Mouse (Mus musculus): Measurements from ENCODE around the gene Olfr571. TPM values are rescaled to one million over a fixed set of nuclear protein-coding genes. Genes with fewer than 3 reads are reported as not detected.

Olfr571 gene
- not detected for polyA plus RNA-seq (2017; shearing (Covaris generic))

DNA sequence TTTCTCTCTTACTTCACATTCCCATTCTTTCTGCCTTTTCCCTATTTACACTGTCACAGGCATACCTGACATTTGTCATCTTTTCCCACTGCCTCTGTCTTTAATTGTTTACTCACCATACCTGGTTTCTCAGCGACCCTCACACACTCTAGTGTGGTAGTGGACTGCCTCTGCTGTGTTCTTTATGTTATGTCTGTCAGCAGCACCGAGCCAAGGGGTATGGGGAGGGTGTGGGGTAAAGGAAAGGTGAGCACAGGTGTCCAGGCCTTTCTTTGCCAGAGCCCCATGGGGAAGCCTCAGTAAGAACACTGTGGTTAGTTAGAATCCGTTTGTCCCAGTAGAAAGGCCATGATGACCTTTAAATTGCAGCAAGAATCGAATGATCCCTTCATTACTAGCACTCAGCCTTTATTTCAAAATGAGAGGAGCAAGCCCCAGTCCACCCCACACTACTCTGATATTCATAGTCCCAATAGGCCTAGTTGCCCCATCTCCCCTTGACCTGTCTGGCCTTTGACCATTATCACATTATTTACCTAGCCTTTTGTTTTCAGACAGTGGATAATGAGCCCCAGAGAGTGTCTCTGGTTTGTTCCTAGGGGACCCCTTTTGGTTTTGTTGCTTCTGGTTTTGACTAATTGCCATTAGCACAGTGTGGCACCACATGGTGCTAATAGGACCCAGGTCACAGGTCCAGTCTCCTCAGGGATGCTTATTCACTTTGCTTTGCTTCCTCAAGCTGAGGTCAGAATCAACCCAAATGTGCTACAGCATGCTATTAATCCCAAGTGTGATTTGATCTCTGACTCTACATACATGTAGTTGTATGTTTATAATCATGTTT lies at the start of gene Olfr571:
Gene Olfr571, minus strand, starts transcription at position 505 of the 844 bp plus-strand sequence.

DNA sequence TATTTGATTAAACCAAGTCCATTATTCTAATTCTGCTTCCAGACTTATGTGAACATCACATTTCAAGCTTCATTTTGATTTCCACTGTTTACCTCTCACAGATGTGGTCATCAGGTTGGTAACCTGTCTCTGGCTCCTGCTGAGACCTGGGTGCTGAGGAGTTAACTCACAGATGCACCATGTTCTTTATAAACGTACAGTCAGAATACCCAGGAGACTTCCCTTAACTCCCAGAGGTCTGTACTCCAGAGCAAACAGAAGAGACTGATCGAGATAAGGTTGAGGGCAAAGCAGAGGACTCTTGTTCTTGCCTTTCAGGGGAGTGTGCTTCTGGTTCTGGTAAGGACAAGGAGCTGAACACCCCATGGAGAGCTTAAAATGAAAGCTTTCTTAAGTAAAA lies 45.0 kb upstream of the Olfr571 start, which contains the start of gene Olfr576:
Gene Olfr576, plus strand, starts transcription at position 301 of the 400 bp plus-strand sequence.

GRCm38 (mm10) chr7:102958593-102958992 lies 41.3 kb upstream of the Olfr571 start, which contains the start of gene Olfr575:
Gene Olfr575, minus strand, starts transcription at chr7:102958775.

GRCm38 (mm10) chr7:102948167-102948566 lies 30.8 kb upstream of the Olfr571 start, which contains the start of gene Olfr574:
Gene Olfr574, plus strand, starts transcription at chr7:102948467.

GRCm38 (mm10) chr7:102942475-102942874 lies 25.1 kb upstream of the Olfr571 start, which contains the start of gene Olfr573-ps1:
Gene Olfr573-ps1, minus strand, starts transcription at chr7:102942575.

DNA sequence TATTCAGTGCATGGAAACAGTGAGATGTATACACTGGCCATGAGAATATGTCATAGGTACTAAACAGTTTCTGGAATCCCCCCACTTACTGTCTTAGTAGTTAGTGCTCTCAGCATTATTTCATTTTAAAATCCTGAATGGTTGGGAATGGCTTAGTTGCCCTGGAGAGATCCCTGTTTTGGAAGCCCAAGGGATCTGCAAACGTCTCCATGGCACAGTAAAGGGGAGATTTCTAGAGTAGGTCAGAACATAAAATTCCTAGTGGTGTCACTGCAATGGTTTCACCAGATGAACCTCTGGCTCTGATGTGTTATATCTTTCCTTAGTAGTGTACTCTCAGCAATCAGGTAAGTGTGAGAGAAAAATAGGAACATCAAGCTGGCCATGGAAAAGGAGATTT lies 6.8 kb upstream of the Olfr571 start, which contains the start of gene Olfr572:
Gene Olfr572, plus strand, starts transcription at position 301 of the 400 bp plus-strand sequence.

GRCm38 (mm10) chr7:102890782-102891181 lies 26.6 kb downstream of the Olfr571 start, which contains the start of gene Olfr569:
Gene Olfr569, minus strand, starts transcription at chr7:102890882.

GRCm38 (mm10) chr7:102876822-102877221 lies 40.5 kb downstream of the Olfr571 start, which contains the start of gene Olfr568:
Gene Olfr568, plus strand, starts transcription at chr7:102877122.

GRCm38 (mm10) chr7:102858665-102859064 lies 58.7 kb downstream of the Olfr571 start, which contains the start of gene Olfr566:
Gene Olfr566, minus strand, starts transcription at chr7:102858765.

Other genes starting within 250 kb of the Olfr571 start
- gene Trim68, start 230.2 kb downstream of the Olfr571 start, polyA plus RNA-seq (2017; shearing (Covaris generic)), result 10.0 TPM
- not detected for gene Olfr557, start 221.6 kb downstream of the Olfr571 start, polyA plus RNA-seq (2017; shearing (Covaris generic))
- gene Olfr558, start 215.3 kb downstream of the Olfr571 start, polyA plus RNA-seq (2017; shearing (Covaris generic)), result not detected
- gene Olfr33, start 198.5 kb downstream of the Olfr571 start, polyA plus RNA-seq (2017; shearing (Covaris generic)), result not detected
- gene Olfr559, start 190.0 kb downstream of the Olfr571 start, polyA plus RNA-seq (2017; shearing (Covaris generic)), result not detected
- gene Olfr560, start 158.2 kb downstream of the Olfr571 start, polyA plus RNA-seq (2017; shearing (Covaris generic)), result not detected
- gene Olfr78, start 158.1 kb downstream of the Olfr571 start, polyA plus RNA-seq (2017; shearing (Covaris generic)), result not detected
- not detected for gene Olfr561, start 146.3 kb downstream of the Olfr571 start, polyA plus RNA-seq (2017; shearing (Covaris generic))
- not detected for gene Olfr564, start 114.1 kb downstream of the Olfr571 start, polyA plus RNA-seq (2017; shearing (Covaris generic))
- gene Olfr566, start 58.8 kb downstream of the Olfr571 start, polyA plus RNA-seq (2017; shearing (Covaris generic)), result not detected
- gene Olfr568, start 40.4 kb downstream of the Olfr571 start, polyA plus RNA-seq (2017; shearing (Covaris generic)), result 0.37 TPM
- gene Olfr569, start 26.7 kb downstream of the Olfr571 start, polyA plus RNA-seq (2017; shearing (Covaris generic)), result not detected
- gene Olfr570, start 23.0 kb downstream of the Olfr571 start, polyA plus RNA-seq (2017; shearing (Covaris generic)), result not detected
- not detected for gene Olfr572, start 6.9 kb upstream of the Olfr571 start, polyA plus RNA-seq (2017; shearing (Covaris generic))
- 0.66 TPM for gene Olfr573-ps1, start 25.0 kb upstream of the Olfr571 start, polyA plus RNA-seq (2017; shearing (Covaris generic))
- gene Olfr574, start 30.9 kb upstream of the Olfr571 start, polyA plus RNA-seq (2017; shearing (Covaris generic)), result not detected
- gene Olfr575, start 41.2 kb upstream of the Olfr571 start, polyA plus RNA-seq (2017; shearing (Covaris generic)), result not detected
- gene Olfr576, start 45.1 kb upstream of the Olfr571 start, polyA plus RNA-seq (2017; shearing (Covaris generic)), result not detected
- gene Olfr577, start 58.4 kb upstream of the Olfr571 start, polyA plus RNA-seq (2017; shearing (Covaris generic)), result not detected
- not detected for gene Olfr578, start 71.8 kb upstream of the Olfr571 start, polyA plus RNA-seq (2017; shearing (Covaris generic))
- gene Olfr582, start 120.5 kb upstream of the Olfr571 start, polyA plus RNA-seq (2017; shearing (Covaris generic)), result not detected
- gene Olfr583, start 133.8 kb upstream of the Olfr571 start, polyA plus RNA-seq (2017; shearing (Covaris generic)), result not detected
- not detected for gene Olfr584, start 164.3 kb upstream of the Olfr571 start, polyA plus RNA-seq (2017; shearing (Covaris generic))
- gene Olfr585, start 180.2 kb upstream of the Olfr571 start, polyA plus RNA-seq (2017; shearing (Covaris generic)), result not detected
- gene Olfr586, start 208.1 kb upstream of the Olfr571 start, polyA plus RNA-seq (2017; shearing (Covaris generic)), result not detected
- 0.12 TPM for gene Olfr588-ps1, start 223.3 kb upstream of the Olfr571 start, polyA plus RNA-seq (2017; shearing (Covaris generic))
- gene Olfr589, start 238.8 kb upstream of the Olfr571 start, polyA plus RNA-seq (2017; shearing (Covaris generic)), result not detected

All from naive thymus-derived CD4-positive, alpha-beta T cell, adult 5 months (primary cell).